Mouse (Mus musculus): ENCODE data around the gene Malsu1.
A peak's percentile ranks its signal among the peaks of the same experiment; 100 is the strongest.

Malsu1 gene

GRCm38 (mm10) chr6:49073304-49074116 lies at the start of gene Malsu1:
Gene Malsu1, plus strand, starts transcription at chr6:49073795.
- peak; percentile 93 to 96 for DNase-seq

DNA sequence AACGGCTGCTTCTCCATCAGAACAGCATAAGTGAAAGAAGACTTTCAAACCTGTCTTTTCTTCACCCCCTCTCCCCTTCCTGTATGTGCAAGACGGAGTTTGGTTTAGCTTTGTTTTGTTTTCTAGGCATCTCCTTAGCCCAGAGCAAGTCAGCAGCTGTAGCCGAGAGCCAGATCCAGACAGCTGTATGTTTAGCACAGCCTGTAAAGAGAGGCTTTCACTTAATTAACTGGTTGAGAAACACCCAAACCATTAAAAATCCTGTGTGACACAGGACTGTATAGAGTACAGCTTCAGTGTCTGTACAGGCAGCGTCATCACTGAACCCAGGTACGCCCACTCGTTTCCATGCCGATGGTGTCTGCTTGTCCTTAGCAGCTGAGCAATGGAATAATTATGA lies 48.3 kb upstream of the Malsu1 start:
- no peak for DNase-seq

DNA sequence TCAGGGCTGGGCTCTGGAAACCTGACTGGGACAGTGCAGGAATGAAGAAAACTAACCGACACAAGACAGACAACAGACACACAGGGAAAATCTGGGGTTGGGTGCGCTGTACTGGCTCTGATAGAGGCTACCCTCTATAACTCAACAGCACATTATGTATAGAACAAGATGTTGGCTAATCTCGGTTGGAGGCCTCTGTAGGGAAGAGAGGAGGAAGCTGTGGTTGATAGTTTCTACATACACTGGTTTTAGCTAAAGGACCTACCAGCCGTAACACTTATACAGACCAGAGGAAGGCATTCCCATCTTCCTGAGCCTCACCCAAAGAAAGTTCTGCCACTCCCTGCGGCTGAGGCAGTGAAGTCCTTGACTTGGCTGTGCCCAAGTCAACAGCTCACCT lies 47.1 kb upstream of the Malsu1 start:
- no peak for DNase-seq

DNA sequence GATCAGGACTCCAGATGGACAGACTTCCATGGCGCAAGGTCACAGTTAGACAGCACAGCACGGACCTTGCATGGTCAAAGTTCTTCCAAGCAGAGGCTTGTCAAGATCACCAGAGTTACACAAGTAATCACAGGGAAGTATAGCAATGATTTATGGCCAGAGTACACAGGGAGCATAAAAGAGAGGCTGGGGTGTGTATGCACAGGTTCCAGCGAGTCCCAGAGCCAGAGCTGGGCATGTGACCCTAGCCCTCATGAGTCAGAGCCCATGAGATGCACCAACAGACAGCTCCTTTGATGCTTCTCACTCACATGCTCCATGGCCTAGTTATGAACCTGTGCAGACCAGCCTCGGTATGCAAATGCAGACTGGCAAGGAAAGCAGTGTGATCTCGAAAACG lies 45.6 kb upstream of the Malsu1 start:
- no peak for DNase-seq

- DNase-seq = no peak
Measured at GRCm38 (mm10) chr6:49028708-49029107, 44.9 kb upstream of the Malsu1 start.

DNA sequence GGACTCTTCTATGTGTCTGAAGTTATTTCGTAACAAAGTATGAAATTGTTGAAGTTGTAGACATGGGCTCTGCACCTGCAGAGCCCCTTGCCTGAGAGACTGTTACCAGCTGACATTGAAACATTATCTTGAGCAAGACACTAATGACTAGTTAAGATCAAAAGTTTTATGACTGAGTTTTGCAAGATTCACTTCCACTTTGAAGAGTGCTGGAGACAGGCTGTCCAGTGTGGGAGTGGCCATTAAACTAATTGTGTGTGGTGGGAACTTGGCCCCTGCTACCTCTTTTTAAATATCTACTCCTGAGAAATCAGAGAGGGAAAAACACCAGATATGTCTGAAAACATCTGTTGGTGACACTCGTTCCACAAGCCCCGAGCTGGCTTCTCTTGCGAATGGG lies 42.4 kb upstream of the Malsu1 start:
- no peak for DNase-seq

- DNase-seq = no peak
Measured at GRCm38 (mm10) chr6:49032783-49033182, 40.8 kb upstream of the Malsu1 start.

- no peak for DNase-seq
Measured at GRCm38 (mm10) chr6:49036275-49037267, 37.0 kb upstream of the Malsu1 start, which contains the start of gene Gpnmb. Gene Gpnmb, plus strand, starts transcription at chr6:49036546.

- no peak for DNase-seq
Measured at GRCm38 (mm10) chr6:49037268-49037662, 36.3 kb upstream of the Malsu1 start.

DNA sequence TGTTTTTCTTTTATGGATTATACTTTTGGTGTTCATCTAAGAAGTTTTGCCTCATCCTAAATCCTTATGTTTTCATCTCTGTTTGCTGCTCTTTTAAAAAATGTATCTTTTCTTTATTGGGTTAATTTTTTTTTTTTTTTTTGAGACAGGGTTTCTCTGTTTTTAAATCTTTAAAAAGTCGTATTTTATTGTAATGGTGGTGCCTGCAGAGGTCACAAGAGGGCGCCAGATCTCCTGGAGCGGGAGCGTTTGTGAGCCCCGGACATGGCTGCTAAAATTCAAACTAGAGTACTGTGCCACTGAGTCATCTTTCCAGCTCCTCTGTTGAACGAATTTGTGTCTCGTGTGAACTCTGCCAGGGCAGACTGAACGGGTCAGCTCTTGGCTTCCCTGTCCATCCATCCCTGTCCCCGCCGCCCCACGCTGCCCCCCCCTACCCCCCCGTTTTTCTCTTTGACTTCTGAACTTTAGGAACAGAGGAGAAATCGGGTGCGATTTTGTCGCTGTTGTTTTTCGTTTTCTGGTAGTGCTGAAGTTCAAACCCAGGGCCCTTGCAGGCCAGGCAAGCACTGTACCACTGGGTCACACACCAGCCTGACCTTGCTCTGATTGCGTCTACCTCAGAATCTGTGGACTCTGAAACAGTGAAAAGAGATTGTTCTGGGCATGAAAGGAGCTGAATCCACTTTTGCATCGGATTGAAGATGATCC lies 34.0 kb upstream of the Malsu1 start:
- DNase-seq = peak; percentile 45 to 48

DNA sequence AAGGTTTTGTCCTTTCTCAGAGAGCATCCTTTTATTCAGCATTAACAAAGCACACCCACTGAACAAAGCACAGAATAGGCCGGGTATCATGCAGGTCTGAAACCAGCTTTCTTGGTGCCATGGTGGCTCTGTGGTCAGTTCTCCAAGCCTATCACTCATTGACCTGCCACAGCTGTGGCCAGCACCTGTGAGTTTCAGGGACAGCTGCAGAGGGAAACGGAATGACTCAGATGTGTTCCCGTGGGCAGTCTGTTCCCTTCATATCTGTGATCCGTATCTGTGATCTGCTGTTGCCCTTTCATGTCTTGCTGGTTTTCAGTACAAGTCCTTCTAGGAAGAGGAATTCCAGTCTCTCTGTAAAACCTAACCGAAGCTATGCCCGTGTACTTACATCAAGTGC lies 27.1 kb upstream of the Malsu1 start:
- no peak for DNase-seq

- DNase-seq = no peak
Measured at GRCm38 (mm10) chr6:49046976-49047375, 26.6 kb upstream of the Malsu1 start.

- no peak for DNase-seq
Measured at GRCm38 (mm10) chr6:49047848-49048247, 25.7 kb upstream of the Malsu1 start.

DNA sequence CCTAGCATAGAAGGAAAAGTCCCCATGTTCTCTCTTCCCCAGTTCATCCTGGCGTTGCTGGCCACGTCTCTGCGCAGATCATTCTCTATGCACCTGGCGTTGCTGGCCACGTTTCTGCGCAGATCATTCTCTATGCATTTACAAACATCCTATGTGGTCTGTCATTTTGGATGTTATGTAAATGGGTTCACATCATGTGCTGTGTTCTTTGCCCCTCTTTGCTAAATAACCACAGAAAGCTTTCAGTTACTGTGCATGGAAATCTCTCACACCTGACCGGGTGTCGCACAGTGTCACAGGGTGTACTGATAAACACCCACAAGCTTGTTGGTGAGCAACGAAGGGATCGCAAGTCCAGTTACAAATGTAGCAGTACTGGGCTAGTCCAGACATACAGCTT lies 25.2 kb upstream of the Malsu1 start:
- DNase-seq = no peak

DNA sequence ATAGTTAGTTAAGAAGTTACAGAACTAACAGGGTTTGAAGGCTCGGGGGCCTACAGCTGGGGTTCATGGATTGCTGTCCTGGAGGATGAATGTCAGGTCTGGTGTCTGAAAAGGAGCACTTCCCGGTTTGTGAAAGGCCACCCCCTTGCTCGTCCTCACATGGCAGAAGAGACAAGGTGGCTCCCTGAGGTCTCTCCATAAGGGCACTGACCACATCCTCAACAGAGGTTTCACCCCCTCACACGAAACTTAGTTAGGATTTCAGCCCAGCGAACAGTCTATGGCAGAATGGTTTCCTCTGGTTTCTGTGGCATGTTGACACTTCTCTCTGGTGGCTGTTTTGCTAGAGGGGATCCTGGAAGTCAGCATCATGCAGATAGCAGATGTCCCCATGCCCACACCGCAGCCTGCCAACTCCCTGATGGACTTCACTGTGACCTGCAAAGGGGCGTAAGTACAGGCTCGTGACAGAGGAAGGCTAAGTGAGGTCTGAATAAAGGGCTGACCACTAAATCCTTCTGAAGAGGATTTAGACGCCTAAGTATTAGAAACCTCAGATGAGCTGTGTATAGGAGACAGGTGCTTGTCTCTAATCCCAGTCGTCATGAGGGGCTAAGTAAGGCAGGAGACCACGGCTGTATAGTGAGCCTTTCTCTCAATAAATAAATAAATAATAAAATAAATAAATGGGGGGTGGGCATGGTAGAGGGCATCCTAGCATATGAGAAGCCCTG lies 22.8 kb upstream of the Malsu1 start:
- no peak for DNase-seq

GRCm38 (mm10) chr6:49052191-49052590 lies 21.4 kb upstream of the Malsu1 start:
- DNase-seq = no peak

GRCm38 (mm10) chr6:49055256-49055733 lies 18.3 kb upstream of the Malsu1 start:
- no peak for DNase-seq

- DNase-seq = no peak
Measured at GRCm38 (mm10) chr6:49056009-49056408, 17.6 kb upstream of the Malsu1 start.

GRCm38 (mm10) chr6:49057053-49058021 lies 16.3 kb upstream of the Malsu1 start:
- peak; percentile 65 to 76 for DNase-seq

DNA sequence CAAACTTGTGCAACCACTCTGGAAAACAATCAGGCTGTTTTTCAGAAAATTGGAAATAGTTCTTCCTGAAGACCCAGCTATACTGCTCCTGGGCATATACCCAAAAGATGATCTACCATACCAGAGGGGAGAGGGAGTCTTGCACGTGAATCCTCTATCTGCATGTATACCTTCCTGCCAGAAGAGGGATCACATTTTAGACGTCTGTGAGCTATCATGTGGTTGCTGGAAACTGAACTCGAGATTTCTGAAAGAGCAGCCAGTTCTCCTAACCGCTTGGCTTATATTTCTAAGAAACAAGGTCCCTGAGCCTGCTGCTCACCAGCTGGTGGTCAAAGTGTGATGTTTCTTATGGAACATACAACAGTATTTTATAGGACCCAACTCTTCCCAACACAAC lies 5.2 kb upstream of the Malsu1 start:
- DNase-seq = no peak

- no peak for DNase-seq
Measured at GRCm38 (mm10) chr6:49074117-49074490, 509 bp downstream of the Malsu1 start.

All from cerebellum, postnatal 36 days (tissue).